Mouse (Mus musculus) hematopoietic stem cell, adult 5-6 weeks (primary cell): Measurements from ENCODE around the gene Rfx7. TPM values are rescaled to one million over a fixed set of nuclear protein-coding genes. Genes with fewer than 3 reads are reported as not detected.

ENCODE experiments used
- ATAC-seq, 2 experiments: fragments of 125-278 bp in 1 of 2; replicated peaks in 1 of 2; 2 replicates each; pipeline ENCODE4 v1.8.0; 2016 to 2017; ENCODE audit warnings: inconsistent platforms in 2 of 2, mild to moderate bottlenecking in 2 of 2, moderate number of reproducible peaks in 2 of 2, low read depth in 1 of 2, moderate TSS enrichment in 1 of 2; ENCODE audit not compliant: low FRiP score in 2 of 2, poor library complexity in 2 of 2, severe bottlenecking in 2 of 2, insufficient read depth in 1 of 2, low TSS enrichment in 1 of 2
- total RNA-seq: library from RNA; stranded (forward); fragments of 172-1452, 232-1000 nt; gene quantifications from 2 replicates; pipeline ENCODE4 v1.2.3, GENCODE M21; 2017

Rfx7 gene
- total RNA-seq, 1 experiment from 2014 or later = 38.4 TPM

GRCm38 (mm10) chr9:72672361-72672760 is 140.3 kb downstream of the Rfx7 start:
- peak; percentile 49 to 62; a peak in 3 of 4 replicates for ATAC-seq

Other genes starting within 250 kb of the Rfx7 start
- gene Mns1, start 94.2 kb upstream of the Rfx7 start, total RNA-seq = 65.7 and 134 TPM in 2 replicates
- gene Tex9, start 40.0 kb upstream of the Rfx7 start, total RNA-seq = 45.7 and 71.1 TPM in 2 replicates
- 281 and 419 TPM in 2 replicates for gene Nedd4, start 130.1 kb downstream of the Rfx7 start, total RNA-seq